Mouse (Mus musculus) cerebellum, postnatal 14 days (tissue): ENCODE measurements at regions not wholly inside any gene's neighbourhood (a gene's known extent, or its start where the extent isn't known, plus 50 kb on each side); places are given as distances from the start of the nearest gene placed in this dataset.

Experiments
- DNase-seq, 2 experiments: peaks; one replicate each; pipeline ENCODE4 v3.0.0; 2021; ENCODE audit warnings: mixed read lengths in 2 of 2

- DNase-seq: no peak
These were observed 89.2 kb upstream of the Rab11fip2 start for GRCm38 (mm10) chr19:60032667-60033066.

- no peak for DNase-seq
These were observed 86.8 kb upstream of the Rab11fip2 start for GRCm38 (mm10) chr19:60030212-60030788.

- DNase-seq: no peak
These were observed 86.3 kb upstream of the Rab11fip2 start for GRCm38 (mm10) chr19:60029720-60030119.

- no peak for DNase-seq
These were observed 72.3 kb upstream of the Rab11fip2 start for GRCm38 (mm10) chr19:60015614-60016300.

- no peak for DNase-seq
These were observed 52.1 kb upstream of the Rab11fip2 start for GRCm38 (mm10) chr19:59995557-59995956.
